Mouse (Mus musculus): ENCODE data around the gene Gm10295.

The Gm10295 gene

DNA sequence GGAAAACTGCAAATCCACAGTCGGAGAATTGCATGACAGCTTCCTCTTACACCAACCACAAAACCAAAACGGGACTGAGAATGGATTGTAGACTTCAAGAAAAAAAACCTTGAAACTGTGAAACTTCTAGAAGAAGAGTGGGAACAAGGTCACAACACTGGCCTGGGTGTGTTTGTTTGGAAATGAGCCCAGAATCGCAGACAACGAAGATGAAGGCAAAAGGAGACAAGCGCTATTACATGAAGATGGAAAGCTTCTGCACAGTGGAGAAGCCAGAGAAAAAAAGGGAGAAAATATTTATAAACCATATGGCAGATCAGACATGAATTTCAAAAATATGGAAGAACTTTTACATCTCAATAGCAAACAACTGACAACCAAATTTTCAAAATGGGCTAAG lies 4.3 kb upstream of the Gm10295 start:
- no peak for DNase-seq (ENCODE audit: low spot score)

DNA sequence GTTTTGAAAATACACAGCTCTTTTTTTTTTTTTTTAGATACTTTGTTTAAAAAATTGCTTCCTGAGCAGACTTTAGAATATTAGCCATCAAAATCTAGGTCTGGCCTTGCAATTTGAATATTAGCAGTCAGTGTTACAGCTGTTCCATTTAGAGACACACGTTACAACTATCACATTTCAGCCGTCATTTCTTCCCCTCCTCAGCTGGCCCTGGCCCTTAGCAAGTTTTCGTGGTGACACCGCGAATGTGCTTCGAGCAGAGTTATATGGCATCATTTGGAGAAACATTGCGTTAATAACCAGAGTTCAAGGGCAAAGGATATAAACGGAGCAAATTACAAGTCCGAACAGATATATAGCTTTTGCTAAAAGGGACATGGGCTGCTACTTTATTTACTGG lies 2.4 kb downstream of the Gm10295 start:
- no peak for DNase-seq (ENCODE audit: low spot score)

DNA sequence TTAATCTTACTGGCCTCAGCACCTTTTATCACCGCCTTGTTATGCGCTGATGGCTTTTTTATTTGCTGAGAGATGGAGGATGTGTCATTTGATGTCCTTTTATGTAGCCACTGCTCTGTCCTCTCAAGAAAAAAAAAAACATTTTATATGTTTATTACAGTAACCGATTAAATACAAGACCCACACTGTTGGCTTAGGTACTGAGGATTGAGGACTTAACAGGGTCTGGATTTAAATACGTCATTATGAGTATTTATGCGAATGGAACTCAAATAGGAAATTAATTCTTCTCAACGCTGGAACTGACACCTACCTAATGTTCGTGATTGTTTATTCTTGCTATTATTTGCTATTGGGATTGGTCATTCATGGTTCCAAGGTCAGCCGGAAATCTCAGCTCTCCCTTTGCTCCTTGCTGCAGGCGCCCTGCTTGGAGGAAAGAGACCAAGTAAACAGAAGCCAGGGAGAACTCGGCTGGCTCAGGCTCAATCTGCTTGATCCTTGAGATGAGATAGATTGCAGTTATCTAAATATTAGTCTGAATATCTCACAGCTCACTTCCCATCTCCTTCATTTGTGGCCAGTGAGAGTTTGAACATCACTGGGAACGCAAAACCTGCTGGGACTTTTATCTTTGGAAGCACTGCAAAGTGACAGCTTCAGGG lies 26.2 kb downstream of the Gm10295 start:
- DNase-seq (ENCODE audit: low spot score) = no peak

DNA sequence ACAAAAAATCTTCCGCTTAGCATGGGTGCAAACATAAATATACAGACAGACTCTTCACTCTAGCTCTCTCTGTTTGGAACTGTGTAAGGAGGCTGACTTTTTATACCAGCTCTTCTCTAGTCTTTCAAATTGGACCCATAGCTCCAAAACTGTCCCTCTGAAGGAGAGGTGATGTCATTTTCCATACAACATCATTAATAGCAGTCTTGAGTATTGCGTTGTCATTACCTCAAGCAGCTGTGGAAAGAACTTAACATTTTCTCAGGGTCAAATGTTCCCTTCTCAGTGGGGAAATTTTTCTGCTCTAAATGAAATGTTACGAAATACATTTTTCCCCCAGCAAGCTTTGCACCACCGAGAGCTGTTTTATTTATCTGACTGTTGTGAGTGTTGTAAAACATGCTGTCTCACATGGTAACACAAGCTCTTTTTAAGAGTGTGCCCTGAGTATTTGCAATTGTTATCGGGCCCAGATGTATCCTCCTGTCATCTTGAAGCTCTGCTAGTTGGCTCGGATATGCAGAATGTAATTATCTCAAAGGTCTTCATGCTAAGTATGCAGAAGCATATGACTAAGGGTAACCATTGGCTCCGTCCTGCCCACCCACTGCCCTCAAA lies 38.0 kb downstream of the Gm10295 start:
- no peak for DNase-seq (ENCODE audit: low spot score)

DNA sequence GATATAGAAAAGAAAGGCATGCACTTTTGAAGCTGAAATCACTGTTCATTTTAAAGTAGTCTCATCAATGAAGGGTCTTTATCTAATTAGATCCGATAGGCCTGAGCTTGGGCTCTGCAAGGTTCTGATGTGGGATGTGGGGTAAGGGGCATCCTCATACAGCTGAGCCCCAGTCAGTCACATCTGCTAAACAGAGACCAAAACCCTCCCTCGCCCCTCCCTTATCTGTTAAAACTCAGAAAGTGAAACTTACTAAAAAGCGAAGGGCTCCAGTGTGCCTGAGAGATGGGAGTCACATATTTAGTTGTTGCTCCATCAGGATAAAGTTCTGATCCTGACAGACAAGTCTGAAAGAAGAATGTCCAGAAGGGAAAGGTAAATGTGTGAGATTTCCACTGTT lies 38.9 kb downstream of the Gm10295 start:
- no peak for DNase-seq (ENCODE audit: low spot score)

DNA sequence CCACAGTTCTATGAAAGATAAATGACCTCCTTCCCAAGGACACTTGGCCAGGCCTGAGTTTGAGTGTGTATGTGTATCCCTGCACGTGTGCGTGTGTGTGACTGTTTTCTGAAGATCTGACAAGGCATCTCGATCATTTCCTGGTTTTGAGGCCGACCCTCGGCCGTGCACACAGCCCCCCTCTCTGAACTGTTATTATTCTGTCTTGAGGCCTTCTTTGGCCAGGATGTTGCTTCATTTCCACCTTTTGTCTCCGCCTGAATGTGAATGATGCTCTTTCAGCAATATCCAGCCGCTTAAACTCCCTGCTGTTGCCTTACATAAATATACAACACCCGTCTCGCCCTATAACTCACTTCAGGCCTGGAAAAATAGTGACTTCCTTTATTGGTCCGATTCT lies 39.9 kb downstream of the Gm10295 start:
- DNase-seq (ENCODE audit: low spot score) = no peak

DNA sequence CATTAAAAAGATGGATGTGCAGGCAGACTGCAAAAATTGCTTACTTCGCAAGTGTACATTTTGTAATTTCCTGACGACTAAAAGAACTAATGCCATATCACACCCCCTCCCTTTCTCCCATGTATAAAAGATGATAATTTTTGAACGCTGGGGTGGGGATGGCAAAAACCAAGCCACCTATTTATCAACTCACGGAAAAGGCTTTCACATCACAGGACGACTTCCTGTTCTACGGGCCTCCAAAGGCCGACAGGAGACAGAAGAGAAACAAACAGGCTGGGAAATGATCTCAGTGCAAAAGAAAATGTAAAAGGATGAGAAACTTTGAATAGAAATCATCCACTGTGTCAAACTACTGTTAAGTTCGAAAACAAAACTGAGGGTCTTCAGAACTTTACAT lies 43.2 kb downstream of the Gm10295 start:
- no peak for DNase-seq (ENCODE audit: low spot score)

DNA sequence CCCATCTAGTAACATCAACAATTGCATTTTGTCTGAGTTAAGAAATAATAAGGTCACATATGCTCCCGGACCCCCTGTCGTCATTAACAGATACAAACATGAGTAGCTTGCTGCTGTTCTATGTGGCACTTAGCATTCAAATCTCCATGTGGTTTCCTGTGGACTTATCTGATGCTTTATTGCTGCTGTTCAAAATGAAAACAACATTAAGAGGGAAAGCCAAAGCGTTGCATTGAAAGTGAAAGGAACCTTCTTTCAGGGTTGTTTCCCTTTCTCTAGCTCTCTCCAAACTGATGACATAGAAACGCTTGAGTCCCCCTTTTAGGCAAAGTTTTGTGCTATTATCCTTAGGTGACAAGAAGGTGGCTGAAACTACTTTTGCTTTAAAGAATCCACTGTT lies 48.6 kb downstream of the Gm10295 start:
- no peak for DNase-seq (ENCODE audit: low spot score)

Measured in MN1 (cell line).